Comparison of ENCODE assay signal across 24 mouse cellular contexts in the genomic region with DNA sequence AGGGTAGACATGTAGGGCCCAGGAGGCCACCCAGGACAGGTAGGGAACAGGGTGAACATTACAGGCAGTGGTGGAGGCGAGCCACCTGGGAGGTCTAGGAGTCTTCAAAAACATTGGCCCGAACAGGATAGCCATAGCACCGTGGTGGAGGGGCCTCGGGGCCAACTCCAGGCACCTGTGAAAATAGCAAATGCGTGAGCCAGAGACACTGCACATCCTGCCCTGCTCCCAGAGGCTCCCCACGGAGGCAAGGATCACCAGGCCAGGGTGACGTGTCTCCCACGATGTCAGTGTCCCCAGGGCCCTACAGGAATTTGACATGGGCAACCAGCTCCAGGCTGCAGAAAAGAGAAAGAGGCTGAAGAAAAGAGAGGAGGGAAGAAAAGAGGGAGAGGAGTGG. TPM values are rescaled to one million over a fixed set of nuclear protein-coding genes. Genes with fewer than 3 reads are reported as not detected.
DNase-seq lines count a peak whose midpoint lies in the region; ATAC-seq and TF ChIP-seq lines count a peak whose summit lies in the region.
"Had no signal": no experiment of that assay in that cellular context is flagged by ENCODE, and none has a peak within 500 bp of the region (broad histone marks: within the 10 kb centered on the region; RNA-seq: fewer than 3 reads in every experiment).

No protein-coding gene starts in this region.

- H3K4me1 ChIP-seq in heart, embryonic 10.5 days, result peaks cover 41% of the 10 kb centered on the region
- peaks cover 32% of the 10 kb centered on the region for H3K4me1 ChIP-seq in kidney, embryonic 15.5 days
- H3K4me1 ChIP-seq in embryonic fibroblast, embryonic 13.5 days (ENCODE audit: control insufficient read depth, insufficient read depth, low read length), result peaks cover 5% of the 10 kb centered on the region; the same call in 1 of the 2 replicates
- H3K4me1 ChIP-seq: heart, embryonic 15.5 days had no signal

- 49% methylated on average over 8 of the region's 8 CpGs for WGBS in heart, embryonic 10.5 days
- WGBS in kidney, embryonic 15.5 days, result 27% methylated on average over 8 of the region's 8 CpGs

- no peaks in the 10 kb centered on the region for H3K9me3 ChIP-seq in heart, embryonic 10.5 days
- H3K9me3 ChIP-seq in kidney, embryonic 15.5 days (replicated peaks), result no peaks in the 10 kb centered on the region
- H3K9me3 ChIP-seq: heart, embryonic 15.5 days; hindbrain, embryonic 15.5 days had no signal

- H3K27ac ChIP-seq in heart, embryonic 10.5 days, result peak overlapping the region; percentile 8; the same call in 1 of the 2 replicates
- H3K27ac ChIP-seq in kidney, embryonic 15.5 days, result peak overlapping the region; percentile 78; the same call in 1 of the 2 replicates
- peak overlapping the region; percentile 67; the same call in 1 of the 2 replicates for H3K27ac ChIP-seq in embryonic fibroblast, embryonic 13.5 days (ENCODE audit: insufficient read depth, low read length)
- H3K27ac ChIP-seq: heart, embryonic 15.5 days; hindbrain, embryonic 15.5 days had no signal

- no peak for TF ChIP-seq CTCF in embryonic fibroblast, embryonic 13.5 days (IDR thresholded peaks at IDR 0.05; ENCODE audit: borderline replicate concordance, insufficient read depth, low read length)

- 0 out of 2 replicates have a peak, but pooled peaks cover 29% of the 10 kb centered on the region for H3K27me3 ChIP-seq in heart, embryonic 10.5 days (ENCODE audit: insufficient read depth, poor library complexity, severe bottlenecking)
- H3K27me3 ChIP-seq in kidney, embryonic 15.5 days, result peaks cover 26% of the 10 kb centered on the region
- H3K27me3 ChIP-seq: CH12.LX; hindbrain, embryonic 15.5 days; Patski had no signal

- ATAC-seq in kidney, embryonic 15.5 days (replicated peaks; ENCODE audit: low FRiP score), result 0 out of 2 replicates have a peak, but pooled peaks have one; percentile 49
- ATAC-seq: activated CD4-positive, CD25-positive, alpha-beta regulatory T cell, adult 4 months; intestine, embryonic 16.5 days; Patski had no signal

- no peaks in the 10 kb centered on the region for H3K36me3 ChIP-seq in heart, embryonic 10.5 days
- H3K36me3 ChIP-seq in kidney, embryonic 15.5 days, result no peaks in the 10 kb centered on the region
- H3K36me3 ChIP-seq: heart, embryonic 15.5 days; hindbrain, embryonic 15.5 days had no signal

- no peak overlapping the region for H3K9ac ChIP-seq in kidney, embryonic 15.5 days
- H3K9ac ChIP-seq: heart, embryonic 15.5 days; hindbrain, embryonic 15.5 days had no signal

- H3K4me3 ChIP-seq in heart, embryonic 10.5 days, result no peak overlapping the region
- no peak overlapping the region for H3K4me3 ChIP-seq in kidney, embryonic 15.5 days (replicated peaks)
- H3K4me3 ChIP-seq in embryonic fibroblast, embryonic 13.5 days (ENCODE audit: insufficient read depth, low read length), result no peak overlapping the region
- H3K4me3 ChIP-seq: heart, embryonic 15.5 days; hindbrain, embryonic 15.5 days had no signal

- peak; percentile 50 for DNase-seq in heart, embryonic 10.5 days (ENCODE audit: low spot score)
- no peak for DNase-seq in heart, postnatal 4 days
- no peak for DNase-seq in kidney, adult 18-20 months
- peak; percentile 31 for DNase-seq in testis, postnatal 10 days (ENCODE audit: low spot score)
- DNase-seq in testis, postnatal 14 days (ENCODE audit: low spot score), result no peak
- no peak for DNase-seq in thymus, postnatal 4 days
- DNase-seq: adrenal gland, postnatal 14 days; cerebellum, adult 11-12 months; cerebellum, adult 9-10 months; cerebellum, postnatal 25 days; gastrocnemius, postnatal 36 days; heart, adult 18-20 months; heart, postnatal 14 days had no signal

- no peak overlapping the region for H3K4me2 ChIP-seq in kidney, embryonic 15.5 days
- H3K4me2 ChIP-seq: heart, embryonic 11.5 days; heart, embryonic 15.5 days; hindbrain, embryonic 15.5 days had no signal

- no peak for TF ChIP-seq POLR2A in embryonic fibroblast, embryonic 13.5 days (IDR thresholded peaks at IDR 0.05; ENCODE audit: low read depth, low read length)

RNA-seq across cellular contexts. Expression of gene Gm10320, which starts 16.1 kb away (rescaled TPM):
- polyA plus RNA-seq in heart, embryonic 10.5 days (2016; fragmentation: Nextera tagmentation; extraction: Ambion mirVana), result 0.48 and 0.82 TPM in 2 replicates
- total RNA-seq in heart, postnatal 4 days (2021), result not detected
- polyA plus RNA-seq in kidney, embryonic 15.5 days (2015; fragmentation: Nextera tagmentation; extraction: Ambion mirVana), result 1.1 and 2.6 TPM in 2 replicates
- polyA plus RNA-seq in embryonic fibroblast, embryonic 13.5 days (2011; ENCODE audit: insufficient read length, low read depth, missing spikeins), result not detected in 2 replicates
- total RNA-seq: adrenal gland, adult 18-20 months; adrenal gland, postnatal 14 days; gastrocnemius, adult 8-10 months; gastrocnemius, postnatal 36 days; heart, adult 18-20 months; heart, postnatal 14 days had no signal

Comparison
In these comparisons a context has a peak if more than half of its experiments do, and no peak if none do; other contexts are left out.
1. DNase-seq: peak in heart, embryonic 10.5 days (single experiment) and testis, postnatal 10 days (single experiment); none in heart, postnatal 4 days (single experiment), kidney, adult 18-20 months (single experiment), testis, postnatal 14 days (single experiment) and thymus, postnatal 4 days (single experiment).
2. H3K27ac ChIP-seq: peak in every context shown above with its lines; median percentile 78 in kidney, embryonic 15.5 days; 67 in embryonic fibroblast, embryonic 13.5 days; 8 in heart, embryonic 10.5 days.